Mouse (Mus musculus) cerebellum, adult 18-20 months (tissue): Measurements from ENCODE around the gene Olfr96.
"Not testable (repeated sequence)": the region's sequence is repeated elsewhere in the genome, so short reads cannot be mapped to it uniquely, and the experiment has no call there.

Experiments used
- DNase-seq, 2 experiments: peaks; one replicate each; pipeline ENCODE4 v3.0.0; 2021

Olfr96 gene

GRCm38 (mm10) chr17:37219846-37220245 is at the start of gene Olfr96:
Gene Olfr96, plus strand, starts transcription at chr17:37220146.
- no peak for DNase-seq

DNA sequence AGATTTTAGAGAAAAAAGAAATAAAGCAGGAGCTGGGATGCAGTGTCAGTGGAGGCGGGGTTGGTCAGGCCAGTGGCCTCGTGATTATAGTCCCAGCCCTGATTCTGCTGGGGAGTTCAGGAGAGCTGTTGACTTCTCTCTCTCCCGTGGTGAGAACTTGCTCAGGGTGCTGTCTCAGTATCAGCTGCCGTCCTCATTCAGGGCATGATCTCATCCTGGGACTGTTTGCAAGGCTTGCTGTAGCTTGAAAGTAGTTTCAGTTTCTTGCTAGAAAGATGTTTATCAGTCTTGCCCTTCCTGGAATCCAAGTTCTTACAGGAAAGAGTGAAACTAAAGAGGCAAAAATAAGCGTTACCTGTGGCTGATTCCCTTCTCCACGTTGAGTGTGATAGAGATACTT is 34.5 kb upstream of the Olfr96 start:
- DNase-seq, result no peak

- peak; percentile 15 to 26 for DNase-seq
Observed at GRCm38 (mm10) chr17:37190711-37191110, 29.2 kb upstream of the Olfr96 start.

- DNase-seq, result no peak
Observed at GRCm38 (mm10) chr17:37193032-37193431, 26.9 kb upstream of the Olfr96 start.

DNA sequence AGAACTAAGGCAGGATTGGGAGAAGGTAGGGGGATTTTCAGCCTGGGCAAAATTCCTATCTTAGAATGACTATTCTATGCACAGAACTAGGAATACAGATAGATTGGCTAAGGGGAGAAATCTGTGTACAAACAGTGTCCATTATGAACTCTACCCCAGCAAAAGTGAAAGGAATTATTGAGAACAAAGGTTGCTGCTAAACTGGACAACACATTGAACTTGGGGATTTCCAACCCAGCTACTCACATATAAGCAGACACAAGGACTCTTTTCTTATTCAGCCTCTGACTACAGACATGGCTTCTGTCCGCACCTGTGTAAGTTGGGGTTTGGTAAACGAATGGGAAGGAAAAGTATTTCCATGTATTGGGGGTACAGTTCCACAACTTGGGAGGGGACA is 26.3 kb upstream of the Olfr96 start, which contains the start of gene Ubd:
TSS of gene Ubd (plus strand) at position 237 of the 400 bp plus-strand sequence.
- DNase-seq, result no peak

GRCm38 (mm10) chr17:37194782-37195181 is 25.2 kb upstream of the Olfr96 start:
- no peak for DNase-seq

GRCm38 (mm10) chr17:37196845-37197724 is 22.9 kb upstream of the Olfr96 start:
- no peak for DNase-seq

DNA sequence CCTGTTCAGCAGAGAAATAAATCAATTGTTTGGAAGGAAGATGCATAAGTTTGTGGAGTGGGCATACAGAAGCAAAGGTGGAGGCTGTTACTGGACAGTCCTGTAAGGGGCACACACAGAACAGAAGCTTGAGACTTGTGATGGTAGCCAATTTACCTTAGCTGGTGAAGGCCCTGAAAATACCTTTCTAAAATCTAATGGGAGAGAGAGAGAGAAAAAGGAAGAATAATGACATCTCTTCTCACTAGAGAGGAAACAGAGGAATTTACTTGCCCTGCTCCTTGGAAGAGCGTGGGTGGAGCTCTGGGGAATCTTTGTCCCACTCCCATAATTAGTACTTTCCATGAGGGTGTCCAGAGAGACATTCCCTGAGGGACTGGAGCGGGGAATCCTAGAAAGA is 19.1 kb upstream of the Olfr96 start, which contains the start of gene Olfr94:
TSS of gene Olfr94 (minus strand) at position 101 of the 400 bp plus-strand sequence.
- DNase-seq, result no peak

GRCm38 (mm10) chr17:37203206-37203916 is 16.6 kb upstream of the Olfr96 start:
- peak; percentile 65 to 77 for DNase-seq

DNA sequence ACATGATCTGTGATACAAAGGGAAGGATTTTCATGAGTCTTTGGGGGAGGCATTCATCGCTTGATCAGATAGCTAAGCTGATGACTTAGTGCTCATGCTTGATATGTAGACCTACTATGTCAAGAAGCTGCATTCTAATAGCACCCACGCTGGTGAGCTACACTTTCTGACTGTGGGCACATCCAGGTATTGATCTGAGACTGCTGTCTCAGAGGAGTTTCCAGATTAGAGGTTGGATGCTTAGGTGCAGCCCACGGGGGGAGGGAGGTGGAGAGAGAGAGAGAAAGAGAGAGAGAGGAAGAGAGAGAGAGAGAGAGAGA is 16.1 kb upstream of the Olfr96 start:
- no peak for DNase-seq

- DNase-seq, result peak in 1 of 2 experiments; percentile 6
Observed at GRCm38 (mm10) chr17:37210884-37211768, 8.8 kb upstream of the Olfr96 start.

DNA sequence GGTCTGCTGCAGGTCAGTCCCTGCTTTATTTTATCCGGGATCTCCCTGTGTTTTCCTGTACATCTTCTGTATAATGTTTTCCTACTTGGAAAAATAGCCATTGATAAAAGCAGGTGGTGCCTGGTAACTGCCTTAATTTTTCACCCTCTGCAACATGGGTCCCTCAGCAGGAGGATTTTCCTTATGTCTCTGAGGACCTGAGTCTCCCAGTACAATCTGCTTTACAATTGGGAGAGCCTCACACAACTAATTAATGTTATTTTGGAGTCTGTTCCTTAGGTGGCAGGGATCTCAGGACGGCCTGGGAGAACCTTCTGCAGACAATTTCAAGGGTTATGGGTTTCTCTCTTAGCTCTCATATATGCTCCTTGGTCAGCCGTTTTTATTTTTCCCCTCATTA is 6.9 kb upstream of the Olfr96 start, which contains the start of gene Olfr95:
TSS of gene Olfr95 (minus strand) at position 101 of the 400 bp plus-strand sequence.
- no peak for DNase-seq

GRCm38 (mm10) chr17:37218486-37218885 is 1.5 kb upstream of the Olfr96 start:
- no peak for DNase-seq

GRCm38 (mm10) chr17:37221879-37222278 is 1.9 kb downstream of the Olfr96 start:
- no peak for DNase-seq

DNA sequence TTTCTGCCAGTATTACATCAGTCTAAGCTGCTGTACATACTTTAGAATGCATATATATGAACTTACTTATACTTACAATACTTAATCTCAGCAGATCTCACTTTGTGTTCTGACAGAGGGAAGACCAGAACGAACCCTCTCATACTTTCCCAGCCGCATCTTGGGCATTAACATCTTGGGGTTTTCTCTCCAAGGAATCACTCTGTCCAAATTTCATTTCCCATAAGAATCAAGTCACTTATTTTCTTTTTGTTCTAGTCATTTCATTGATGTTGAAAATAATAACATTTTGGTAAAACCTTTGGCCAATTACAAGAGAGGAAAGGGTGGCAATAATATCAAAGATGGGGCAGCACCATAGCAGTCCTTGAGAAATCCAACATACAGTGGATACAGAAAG is 17.3 kb downstream of the Olfr96 start, which contains the start of gene Olfr97:
TSS of gene Olfr97 (minus strand) at position 101 of the 400 bp plus-strand sequence.
- not testable (repeated sequence) for DNase-seq

DNA sequence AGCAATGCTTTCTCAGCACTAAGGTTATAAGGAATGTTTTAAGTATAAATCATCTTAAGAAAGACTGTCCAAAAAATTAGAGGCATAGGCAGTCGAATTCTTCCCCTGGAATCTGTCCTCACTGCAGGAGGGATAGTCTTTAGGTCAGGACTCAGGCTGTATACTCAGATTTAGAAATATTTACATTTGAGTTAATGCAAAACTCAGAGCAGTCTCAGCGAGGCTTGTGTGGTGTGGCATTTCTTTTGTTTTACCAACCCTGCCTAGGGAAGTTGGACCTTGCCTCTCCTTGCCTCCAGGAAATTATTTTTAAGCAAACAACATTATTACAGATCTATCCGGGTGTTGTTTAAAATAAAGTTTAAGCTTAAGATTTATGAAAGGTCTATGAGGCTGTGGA is 22.3 kb downstream of the Olfr96 start:
- DNase-seq, result no peak

DNA sequence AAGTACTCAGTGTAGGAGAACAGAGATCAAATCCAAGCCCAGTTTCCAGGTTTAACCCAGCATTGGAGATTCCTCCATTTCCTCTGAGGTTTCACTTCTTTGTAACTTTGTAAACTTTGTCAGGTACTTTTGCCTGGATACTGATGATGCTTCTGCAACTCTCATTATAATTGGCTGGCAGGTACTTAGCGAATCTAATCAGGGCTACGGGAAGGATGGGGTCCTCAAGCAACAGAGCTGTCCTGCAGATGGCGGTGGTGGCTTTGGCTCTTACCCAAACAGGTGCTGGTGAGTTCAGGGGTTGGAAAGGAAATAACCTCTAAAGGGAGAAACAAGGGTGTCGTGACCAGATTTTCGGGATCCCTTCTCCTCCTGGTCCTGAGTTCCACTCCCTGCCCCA is 26.8 kb downstream of the Olfr96 start:
- peak; percentile 7 to 12 for DNase-seq

GRCm38 (mm10) chr17:37249460-37249859 is 29.5 kb downstream of the Olfr96 start:
- no peak for DNase-seq

GRCm38 (mm10) chr17:37250544-37250943 is 30.6 kb downstream of the Olfr96 start:
- DNase-seq, result peak in 1 of 2 experiments; percentile 4

DNA sequence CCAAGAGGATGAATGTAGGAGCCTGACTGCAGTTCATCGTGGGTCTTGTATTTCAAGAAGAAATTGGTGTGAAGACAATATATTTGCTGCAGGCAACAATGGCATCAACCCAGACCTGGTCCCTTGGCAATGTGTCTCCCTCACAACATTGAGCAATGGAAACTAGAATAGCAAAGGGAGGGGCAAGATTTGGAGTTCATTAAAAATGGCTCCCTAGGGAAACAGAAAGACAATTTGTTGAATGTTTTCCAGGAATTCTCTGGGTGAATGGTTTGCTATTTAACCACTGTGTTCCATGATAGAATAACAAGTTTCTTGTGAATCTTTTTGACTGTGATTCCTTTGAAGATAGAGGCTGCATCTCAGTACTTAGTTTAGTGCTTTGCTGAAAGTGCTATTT is 43.7 kb downstream of the Olfr96 start, which contains the start of gene Olfr98:
TSS of gene Olfr98 (minus strand) at position 124 of the 400 bp plus-strand sequence.
- DNase-seq, result no peak

DNA sequence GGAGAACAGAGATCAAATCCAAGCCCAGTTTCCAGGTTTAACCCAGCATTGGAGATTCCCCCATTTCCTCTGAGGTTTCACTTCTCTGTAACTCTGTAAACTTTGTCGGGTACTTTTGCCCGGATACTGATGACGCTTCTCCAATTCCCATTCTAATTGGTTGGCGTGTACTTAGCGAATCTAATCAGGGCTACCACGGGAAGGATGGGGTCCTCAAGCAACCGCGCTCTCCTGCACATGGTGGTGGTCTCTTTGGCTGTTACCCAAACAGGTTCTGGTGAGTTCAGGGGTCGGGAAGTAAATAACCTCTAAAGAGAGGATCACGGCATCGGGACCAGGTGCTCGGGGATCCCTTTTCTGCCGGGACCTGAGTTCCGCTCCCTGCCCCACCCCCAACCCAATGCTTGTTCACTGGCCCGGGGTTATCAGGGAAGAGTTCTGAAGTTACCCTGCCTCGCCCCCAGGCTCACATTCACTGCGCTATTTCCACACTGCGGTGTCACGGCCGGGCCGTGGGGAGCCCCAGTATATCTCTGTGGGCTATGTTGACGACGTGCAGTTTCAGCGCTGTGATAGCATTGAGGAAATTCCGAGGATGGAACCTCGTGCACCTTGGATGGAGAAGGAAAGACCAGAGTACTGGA is 50.2 kb downstream of the Olfr96 start, which contains the start of gene H2-M3:
TSS of gene H2-M3 (plus strand) at position 163 of the 644 bp plus-strand sequence.
- peak; percentile 59 to 60 for DNase-seq

DNA sequence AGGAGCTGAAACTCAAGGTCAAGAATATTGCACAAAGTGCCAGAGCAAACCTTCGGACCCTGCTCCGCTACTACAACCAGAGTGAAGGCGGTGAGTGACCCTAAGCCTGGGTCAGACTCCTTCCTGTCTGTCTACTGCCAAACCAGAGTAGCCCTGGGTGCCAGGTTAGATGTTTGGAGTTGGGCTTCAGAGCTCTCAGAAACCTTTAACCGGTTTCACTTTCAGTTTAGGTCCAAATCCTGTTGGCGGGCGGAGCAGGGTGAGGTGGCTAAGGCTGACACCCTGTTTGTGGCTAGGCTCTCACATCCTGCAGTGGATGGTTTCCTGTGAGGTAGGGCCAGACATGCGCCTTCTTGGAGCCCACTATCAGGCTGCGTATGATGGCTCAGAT is 50.8 kb downstream of the Olfr96 start:
- peak in 1 of 2 experiments; percentile 2 for DNase-seq
